Mouse (Mus musculus): ENCODE results near the gene Usp32.

DNA sequence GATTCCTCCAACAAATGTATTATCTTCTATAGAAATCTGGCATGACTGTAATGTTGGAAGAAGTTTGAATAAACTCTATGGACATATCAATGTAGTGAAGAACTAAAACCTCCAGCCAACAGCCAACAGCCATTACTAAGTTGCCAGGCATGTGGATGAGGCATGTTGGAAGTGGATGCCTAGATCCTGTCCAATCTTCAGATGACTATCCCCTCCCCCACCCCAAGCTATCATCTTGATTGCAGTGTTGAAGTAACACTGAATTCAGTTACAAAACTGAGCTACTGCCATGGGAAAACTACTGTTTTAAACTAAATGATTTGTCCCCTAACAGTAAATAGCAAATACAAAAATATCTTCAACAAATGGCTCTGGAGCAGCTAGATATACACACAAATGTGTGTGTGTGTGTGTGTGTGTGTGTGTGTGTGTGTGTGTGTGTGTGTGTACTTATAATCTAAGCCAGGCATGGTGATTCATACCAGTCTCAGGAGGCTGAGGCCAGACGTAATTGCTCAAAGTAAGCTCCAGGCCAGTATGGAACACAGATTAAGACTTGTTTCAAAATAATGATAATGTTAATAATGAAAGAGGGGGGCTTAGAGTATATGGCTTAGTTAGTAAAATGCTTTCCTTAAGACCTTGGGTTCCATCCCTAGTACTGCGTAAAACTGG lies 12.4 kb upstream of the Usp32 start:
- TF ChIP-seq CTCF (conservative IDR thresholded peaks at IDR 0.05; ENCODE audit: low read length) (no peak), NANOG (IDR thresholded peaks at IDR 0.05; ENCODE audit: borderline replicate concordance, low read length) (no peak)

Measured in E14TG2a.4 (cell line).